Mouse (Mus musculus) heart, embryonic 12.5 days (tissue): ENCODE results near the gene Bax. TPM values are rescaled to one million over a fixed set of nuclear protein-coding genes. Genes with fewer than 3 reads are reported as not detected.
"Not testable (repeated sequence)": the region's sequence is repeated elsewhere in the genome, so short reads cannot be mapped to it uniquely, and the experiment has no call there.

Experiments used
- ATAC-seq: fragments of 200-750 bp; cut with Nextera tagmentation; 2 replicates; pipeline ENCODE4 v1.8.0; 2017; ENCODE audit warnings: moderate TSS enrichment, moderate library complexity; ENCODE audit not compliant: insufficient number of reproducible peaks, low FRiP score
- H3K27ac ChIP-seq: fragments of 300-500 bp; sonication (generic); 2 replicates; pipeline ENCODE4 v1.5.1; 2016; ENCODE audit warnings: mild to moderate bottlenecking, moderate library complexity; ENCODE audit not compliant: poor library complexity, severe bottlenecking
- H3K27me3 ChIP-seq: fragments of 300-500 bp; sonication (generic); replicated peaks from 2 replicates; pipeline ENCODE4 v1.6.1; 2016; ENCODE audit warnings: mild to moderate bottlenecking, moderate library complexity
- H3K36me3 ChIP-seq: fragments of 300-500 bp; sonication (generic); 2 replicates; pipeline ENCODE4 v1.6.1; 2016; ENCODE audit warnings: mild to moderate bottlenecking, moderate library complexity
- H3K4me1 ChIP-seq: fragments of 300-500 bp; sonication (generic); replicated peaks from 2 replicates; pipeline ENCODE4 v1.6.1; 2016; ENCODE audit warnings: mild to moderate bottlenecking
- H3K4me2 ChIP-seq: fragments of 300-500 bp; sonication (generic); 2 replicates; pipeline ENCODE4 v1.6.1; 2016; ENCODE audit warnings: mild to moderate bottlenecking, moderate library complexity
- H3K4me3 ChIP-seq: fragments of 300-500 bp; sonication (generic); 2 replicates; pipeline ENCODE4 v1.5.1; 2016; ENCODE audit warnings: mild to moderate bottlenecking
- H3K9ac ChIP-seq: fragments of 300-500 bp; sonication (generic); 2 replicates; pipeline ENCODE4 v1.6.1; 2016; ENCODE audit warnings: mild to moderate bottlenecking, moderate library complexity
- H3K9me3 ChIP-seq: fragments of 300-500 bp; sonication (generic); replicated peaks from 2 replicates; pipeline ENCODE4 v1.6.1; 2016; ENCODE audit warnings: mild to moderate bottlenecking, moderate library complexity
- WGBS: fragments of 180-500 bp; shearing (Covaris S2); methylation state at CpG from one replicate; pipeline ENCODE4 v1.1.7; 2016; 5-methylcytosine and 5-hydroxymethylcytosine counted together
- polyA plus RNA-seq: library from polyadenylated mRNA; unstranded; fragments of >200 nt; fragmentation: Nextera tagmentation; extraction: Ambion mirVana; gene quantifications from 2 replicates; pipeline ENCODE4 v1.2.1, GENCODE M21; 2016

The Bax gene
- polyA plus RNA-seq, 1 experiment from 2014 or later: 151 TPM

GRCm38 (mm10) chr7:45481374-45481927 lies 14.8 kb upstream of the Bax start, which contains the start of gene Tulp2:
Gene Tulp2 (plus strand): TSS chr7:45481877.
- no peaks in the 10 kb centered on the region for H3K27me3 ChIP-seq
- WGBS: 45% methylated on average over 15 of the region's 15 CpGs
- ATAC-seq: peak; percentile 82

GRCm38 (mm10) chr7:45480310-45480709 lies 13.6 kb upstream of the Bax start:
- not testable (repeated sequence) for H3K4me2 ChIP-seq, H3K9ac ChIP-seq, H3K4me1 ChIP-seq, H3K36me3 ChIP-seq, H3K9me3 ChIP-seq, ATAC-seq, H3K27me3 ChIP-seq, H3K4me3 ChIP-seq, H3K27ac ChIP-seq
- 66% methylated on average over 4 of the region's 4 CpGs for WGBS

More at GRCm38 (mm10) chr7:45481374-45481927, 14.8 kb upstream of the Bax start, which contains the start of gene Tulp2:
- Histone ChIP-seq H3K9me3 (no peaks in the 10 kb centered on the region), H3K4me2 (no peak within 1 kb of the TSS), H3K27ac (no peak within 1 kb of the TSS), H3K36me3 (peaks cover 9% of the 10 kb centered on the region; the same call in 1 of the 2 replicates), H3K9ac (no peak within 1 kb of the TSS), H3K4me1 (no peaks in the 10 kb centered on the region), H3K4me3 (no peak within 1 kb of the TSS)

GRCm38 (mm10) chr7:45478774-45479173 lies 12.1 kb upstream of the Bax start:
- WGBS: 95% methylated on average over 7 of the region's 7 CpGs
- Histone ChIP-seq H3K36me3 (peaks cover 8% of the 10 kb centered on the region; the same call in 1 of the 2 replicates), H3K4me1 (no peaks in the 10 kb centered on the region), H3K9ac (no peak overlapping the region), H3K9me3 (no peaks in the 10 kb centered on the region), H3K4me2 (no peak overlapping the region), H3K27me3 (no peaks in the 10 kb centered on the region), H3K4me3 (no peak overlapping the region), H3K27ac (no peak overlapping the region)
- ATAC-seq: no peak

GRCm38 (mm10) chr7:45477003-45477402 lies 10.3 kb upstream of the Bax start:
- H3K27ac ChIP-seq: no peak overlapping the region
- H3K4me2 ChIP-seq: no peak overlapping the region
- no peak for ATAC-seq
- no peaks in the 10 kb centered on the region for H3K9me3 ChIP-seq
- no peaks in the 10 kb centered on the region for H3K4me1 ChIP-seq
- H3K36me3 ChIP-seq: peaks cover 8% of the 10 kb centered on the region; the same call in 1 of the 2 replicates
- peak overlapping the region; percentile 4; the same call in 1 of the 2 replicates for H3K9ac ChIP-seq
- no peak overlapping the region for H3K4me3 ChIP-seq
- no peaks in the 10 kb centered on the region for H3K27me3 ChIP-seq
- 12% methylated on average over 3 of the region's 3 CpGs for WGBS

GRCm38 (mm10) chr7:45476453-45476852 lies 9.8 kb upstream of the Bax start:
- no peak overlapping the region for H3K9ac ChIP-seq
- H3K4me2 ChIP-seq: no peak overlapping the region
- no peak overlapping the region for H3K4me3 ChIP-seq
- H3K36me3 ChIP-seq: peaks cover 8% of the 10 kb centered on the region; the same call in 1 of the 2 replicates
- ATAC-seq: no peak
- H3K27ac ChIP-seq: no peak overlapping the region
- no peaks in the 10 kb centered on the region for H3K4me1 ChIP-seq
- no peaks in the 10 kb centered on the region for H3K9me3 ChIP-seq
- H3K27me3 ChIP-seq: no peaks in the 10 kb centered on the region
- 36% methylated on average over 1 of the region's 1 CpGs for WGBS

GRCm38 (mm10) chr7:45475291-45475969 lies 8.7 kb upstream of the Bax start:
- peak overlapping the region; percentile 24; the same call in 1 of the 2 replicates for H3K4me3 ChIP-seq
- WGBS: 57% methylated on average over 16 of the region's 16 CpGs
- ATAC-seq: peak; percentile 54; the same call in 1 of the 2 replicates
- H3K4me2 ChIP-seq: peak overlapping the region; percentile 51
- peaks cover 8% of the 10 kb centered on the region; the same call in 1 of the 2 replicates for H3K36me3 ChIP-seq
- no peaks in the 10 kb centered on the region for H3K9me3 ChIP-seq
- no peaks in the 10 kb centered on the region for H3K4me1 ChIP-seq
- H3K27me3 ChIP-seq: no peaks in the 10 kb centered on the region
- peak overlapping the region; percentile 39; the same call in 1 of the 2 replicates for H3K9ac ChIP-seq
- no peak overlapping the region for H3K27ac ChIP-seq

GRCm38 (mm10) chr7:45470869-45471268 lies 4.2 kb upstream of the Bax start:
- no peak overlapping the region for H3K9ac ChIP-seq
- 5% methylated on average over 3 of the region's 3 CpGs for WGBS
- no peak for ATAC-seq

GRCm38 (mm10) chr7:45467090-45467670 lies 482 bp upstream of the Bax start:
- WGBS: 33% methylated on average over 7 of the region's 7 CpGs

More at GRCm38 (mm10) chr7:45470869-45471268, 4.2 kb upstream of the Bax start:
- Histone ChIP-seq H3K36me3 (0 out of 2 replicates have a peak, but pooled peaks cover 2% of the 10 kb centered on the region), H3K4me2 (no peak overlapping the region), H3K9me3 (no peaks in the 10 kb centered on the region), H3K4me3 (no peak overlapping the region), H3K27me3 (no peaks in the 10 kb centered on the region), H3K27ac (no peak overlapping the region), H3K4me1 (peaks cover 10% of the 10 kb centered on the region)

GRCm38 (mm10) chr7:45465549-45465948 lies 1.1 kb downstream of the Bax start:
- Histone ChIP-seq H3K4me2 (peak overlapping the region; percentile 93), H3K9ac (peak overlapping the region; percentile 94), H3K9me3 (no peaks in the 10 kb centered on the region), H3K27me3 (no peaks in the 10 kb centered on the region), H3K36me3 (peaks cover 41% of the 10 kb centered on the region), H3K27ac (no peak overlapping the region), H3K4me3 (peak overlapping the region; percentile 94), H3K4me1 (peaks cover 34% of the 10 kb centered on the region)
- no peak for ATAC-seq
- 73% methylated on average over 9 of the region's 9 CpGs for WGBS

More at GRCm38 (mm10) chr7:45467090-45467670, 482 bp upstream of the Bax start:
- no peak overlapping the region for H3K9ac ChIP-seq
- H3K36me3 ChIP-seq: peaks cover 31% of the 10 kb centered on the region
- peak overlapping the region; percentile 94 for H3K4me3 ChIP-seq
- peak; percentile 15 for ATAC-seq
- H3K4me2 ChIP-seq: peak overlapping the region; percentile 93
- peaks cover 20% of the 10 kb centered on the region for H3K4me1 ChIP-seq
- no peak overlapping the region for H3K27ac ChIP-seq
- H3K27me3 ChIP-seq: no peaks in the 10 kb centered on the region
- H3K9me3 ChIP-seq: no peaks in the 10 kb centered on the region

- no peak overlapping the region for H3K9ac ChIP-seq
- H3K9me3 ChIP-seq: no peaks in the 10 kb centered on the region
- no peak overlapping the region for H3K27ac ChIP-seq
- H3K27me3 ChIP-seq: no peaks in the 10 kb centered on the region
- peak overlapping the region; percentile 93 for H3K4me2 ChIP-seq
- H3K36me3 ChIP-seq: peaks cover 41% of the 10 kb centered on the region
- H3K4me3 ChIP-seq: no peak overlapping the region
- ATAC-seq: no peak
- WGBS: 94% methylated on average over 12 of the region's 12 CpGs
- peaks cover 38% of the 10 kb centered on the region for H3K4me1 ChIP-seq
These were observed 1.6 kb downstream of the Bax start for GRCm38 (mm10) chr7:45465112-45465511.
